Mouse (Mus musculus): ENCODE data around the gene Rab42.

DNA sequence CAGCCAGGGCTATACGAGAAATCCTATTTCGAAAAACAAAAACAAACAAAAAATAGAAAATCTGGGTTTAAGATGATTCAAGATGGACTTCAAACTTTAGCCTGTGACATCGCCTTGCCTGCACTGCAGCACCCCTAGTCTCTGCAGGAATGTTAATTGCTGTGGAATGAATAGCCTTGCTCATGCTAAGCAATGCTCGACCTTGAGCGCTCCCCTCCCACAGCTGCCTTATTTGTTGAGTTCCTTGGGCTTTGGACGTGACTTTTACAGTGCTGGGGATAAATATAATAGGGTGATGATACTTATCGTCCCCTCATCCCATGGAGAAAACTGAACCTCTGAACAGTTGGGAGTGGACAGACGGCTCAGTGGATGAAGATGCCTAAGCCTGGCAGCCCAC, 12.5 kb upstream of the Rab42 start:
- TF ChIP-seq POLR2A (IDR thresholded peaks at IDR 0.05; ENCODE audit: extremely low read depth, insufficient read depth, low read length) (no peak), CTCF (IDR thresholded peaks at IDR 0.05; ENCODE audit: low read depth, low read length) (no peak)
